ENCODE assay signal across 16 mouse cellular contexts in the genomic region with DNA sequence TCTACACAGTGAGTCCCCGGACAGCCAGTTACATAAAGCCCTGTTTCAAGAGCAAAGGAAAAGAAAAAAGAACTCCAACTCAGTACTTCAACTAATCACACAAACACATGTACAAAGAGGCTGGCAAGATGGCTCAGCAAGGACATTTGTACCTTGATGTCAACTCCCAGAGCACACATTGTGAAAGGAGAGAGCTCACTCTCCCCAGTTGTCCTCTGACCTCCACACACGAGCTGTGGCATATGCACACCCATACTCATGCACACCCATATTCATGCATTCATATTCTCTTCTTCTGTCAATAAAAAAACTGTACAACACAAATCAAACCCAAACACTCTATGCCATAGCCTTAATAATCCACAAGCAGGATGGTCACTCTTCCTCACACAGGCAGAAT. TPM values are rescaled to one million over a fixed set of nuclear protein-coding genes. Genes with fewer than 3 reads are reported as not detected.
A peak's percentile ranks its signal among the peaks of the same experiment; 100 is the strongest.
DNase-seq lines count a peak whose midpoint lies in the region; ATAC-seq and TF ChIP-seq lines count a peak whose summit lies in the region.
"Had no signal": no experiment of that assay in that cellular context is flagged by ENCODE, and none has a peak within 500 bp of the region (broad histone marks: within the 10 kb centered on the region; RNA-seq: fewer than 3 reads in every experiment).

No protein-coding gene starts in this region.

- H3K36me3 ChIP-seq in kidney, embryonic 15.5 days = peaks cover 6% of the 10 kb centered on the region; the same call in 1 of the 2 replicates
- H3K36me3 ChIP-seq in neural tube, embryonic 13.5 days = no peaks in the 10 kb centered on the region
- H3K36me3 ChIP-seq in liver, embryonic 15.5 days (replicated peaks) = peaks cover 6% of the 10 kb centered on the region; the same call in 1 of the 2 replicates
- no peaks in the 10 kb centered on the region for H3K36me3 ChIP-seq in stomach, postnatal 0 days (ENCODE audit: control insufficient read depth, insufficient read depth, low read length)
- no peaks in the 10 kb centered on the region for H3K36me3 ChIP-seq in forebrain, embryonic 11.5 days (ENCODE audit: control insufficient read depth, insufficient read depth, low read length)
- H3K36me3 ChIP-seq: hindbrain, embryonic 15.5 days; midbrain, embryonic 13.5 days had no signal

- DNase-seq in kidney, postnatal 25 days = no peak
- DNase-seq in neural tube, embryonic 10.5 days (ENCODE audit: extremely low spot score, low spot score) = no peak
- no peak for DNase-seq in stomach, postnatal 0 days (ENCODE audit: low spot score)
- DNase-seq in forebrain, embryonic 11.5 days (ENCODE audit: low spot score) = no peak
- no peak for DNase-seq in urinary bladder, postnatal 4 days (ENCODE audit: low spot score in 2 of 2)
- DNase-seq: adrenal gland, postnatal 25 days; cerebellum, adult 9-10 months; gastrocnemius, postnatal 36 days; layer of hippocampus, postnatal 36 days; right cerebral cortex, postnatal 4 days; thymus, postnatal 25 days had no signal

- H3K4me3 ChIP-seq in kidney, embryonic 15.5 days (replicated peaks) = no peak overlapping the region
- H3K4me3 ChIP-seq in neural tube, embryonic 13.5 days = no peak overlapping the region
- H3K4me3 ChIP-seq in liver, embryonic 15.5 days (replicated peaks) = no peak overlapping the region
- no peak overlapping the region for H3K4me3 ChIP-seq in stomach, postnatal 0 days (ENCODE audit: low read depth, low read length)
- no peak overlapping the region for H3K4me3 ChIP-seq in forebrain, embryonic 11.5 days (ENCODE audit: low read depth, low read length)
- H3K4me3 ChIP-seq: hindbrain, embryonic 15.5 days; midbrain, embryonic 13.5 days had no signal

- H3K4me1 ChIP-seq in kidney, embryonic 15.5 days = peaks cover 38% of the 10 kb centered on the region
- peaks cover 43% of the 10 kb centered on the region for H3K4me1 ChIP-seq in neural tube, embryonic 13.5 days (replicated peaks)
- H3K4me1 ChIP-seq in liver, embryonic 15.5 days (replicated peaks) = peaks cover 69% of the 10 kb centered on the region
- H3K4me1 ChIP-seq in stomach, postnatal 0 days (replicated peaks; ENCODE audit: control insufficient read depth, insufficient read depth) = peaks cover 6% of the 10 kb centered on the region; the same call in 1 of the 2 replicates
- H3K4me1 ChIP-seq in forebrain, embryonic 11.5 days (replicated peaks; ENCODE audit: control insufficient read depth, insufficient read depth, low read length) = peaks cover 5% of the 10 kb centered on the region; the same call in 1 of the 2 replicates

- WGBS in kidney, embryonic 15.5 days = 67% methylated on average over 2 of the region's 2 CpGs
- 76% methylated on average over 2 of the region's 2 CpGs for WGBS in neural tube, embryonic 13.5 days
- 56% methylated on average over 2 of the region's 2 CpGs for WGBS in liver, embryonic 15.5 days (ENCODE audit: insufficient replicate concordance)
- WGBS in stomach, postnatal 0 days = 57% methylated on average over 2 of the region's 2 CpGs
- WGBS in forebrain, embryonic 11.5 days = 86% methylated on average over 2 of the region's 2 CpGs

- H3K4me2 ChIP-seq in kidney, embryonic 15.5 days = no peak overlapping the region
- H3K4me2 ChIP-seq in neural tube, embryonic 13.5 days = no peak overlapping the region
- H3K4me2 ChIP-seq in liver, embryonic 15.5 days = no peak overlapping the region
- no peak overlapping the region for H3K4me2 ChIP-seq in stomach, postnatal 0 days (replicated peaks; ENCODE audit: low read depth)
- H3K4me2 ChIP-seq in forebrain, embryonic 11.5 days (ENCODE audit: low read depth, low read length, severe bottlenecking) = no peak overlapping the region
- H3K4me2 ChIP-seq: hindbrain, embryonic 15.5 days; midbrain, embryonic 13.5 days had no signal

- H3K9ac ChIP-seq in kidney, embryonic 15.5 days = no peak overlapping the region
- H3K9ac ChIP-seq in neural tube, embryonic 13.5 days = no peak overlapping the region
- no peak overlapping the region for H3K9ac ChIP-seq in liver, embryonic 15.5 days
- no peak overlapping the region for H3K9ac ChIP-seq in stomach, postnatal 0 days (ENCODE audit: low read length)
- H3K9ac ChIP-seq in forebrain, embryonic 11.5 days (ENCODE audit: low read length) = no peak overlapping the region
- H3K9ac ChIP-seq: hindbrain, embryonic 15.5 days; midbrain, embryonic 13.5 days had no signal

- 0 out of 2 replicates have a peak overlapping the region, but pooled peaks have one; percentile 45 for H3K27ac ChIP-seq in kidney, embryonic 15.5 days
- 0 out of 2 replicates have a peak overlapping the region, but pooled peaks have one; percentile 9 for H3K27ac ChIP-seq in neural tube, embryonic 13.5 days (replicated peaks)
- H3K27ac ChIP-seq in liver, embryonic 15.5 days (replicated peaks) = peak overlapping the region; percentile 39
- H3K27ac ChIP-seq in stomach, postnatal 0 days (replicated peaks) = peak overlapping the region; percentile 88
- H3K27ac ChIP-seq in forebrain, embryonic 11.5 days (ENCODE audit: low read depth, low read length) = no peak overlapping the region
- H3K27ac ChIP-seq: hindbrain, embryonic 15.5 days; midbrain, embryonic 13.5 days had no signal

- no peaks in the 10 kb centered on the region for H3K9me3 ChIP-seq in kidney, embryonic 15.5 days (replicated peaks)
- H3K9me3 ChIP-seq in neural tube, embryonic 13.5 days = no peaks in the 10 kb centered on the region
- H3K9me3 ChIP-seq in liver, embryonic 15.5 days (replicated peaks) = no peaks in the 10 kb centered on the region
- H3K9me3 ChIP-seq in stomach, postnatal 0 days (ENCODE audit: control insufficient read depth, low read length) = no peaks in the 10 kb centered on the region
- H3K9me3 ChIP-seq in forebrain, embryonic 11.5 days (ENCODE audit: control insufficient read depth, low read length) = no peaks in the 10 kb centered on the region
- H3K9me3 ChIP-seq: hindbrain, embryonic 15.5 days; midbrain, embryonic 13.5 days had no signal

- H3K27me3 ChIP-seq in kidney, embryonic 15.5 days = no peaks in the 10 kb centered on the region
- H3K27me3 ChIP-seq in neural tube, embryonic 13.5 days = no peaks in the 10 kb centered on the region
- H3K27me3 ChIP-seq in liver, embryonic 15.5 days = no peaks in the 10 kb centered on the region
- no peaks in the 10 kb centered on the region for H3K27me3 ChIP-seq in stomach, postnatal 0 days (ENCODE audit: control insufficient read depth, insufficient read depth, low read length)
- H3K27me3 ChIP-seq in forebrain, embryonic 11.5 days (ENCODE audit: control insufficient read depth, insufficient read depth, low read length) = no peaks in the 10 kb centered on the region
- H3K27me3 ChIP-seq: hindbrain, embryonic 15.5 days; midbrain, embryonic 13.5 days had no signal

- TF ChIP-seq EP300 in stomach, postnatal 0 days (optimal IDR thresholded peaks at IDR 0.05) = no peak

- no peak for TF ChIP-seq CTCF in stomach, postnatal 0 days (IDR thresholded peaks at IDR 0.05; ENCODE audit: low read depth)

- ATAC-seq in kidney, embryonic 15.5 days (replicated peaks; ENCODE audit: low FRiP score) = no peak
- ATAC-seq in neural tube, embryonic 13.5 days (ENCODE audit: low read depth) = no peak
- ATAC-seq in liver, embryonic 15.5 days (ENCODE audit: insufficient read depth) = peak; percentile 38; the same call in 1 of the 2 replicates
- peak; percentile 67 for ATAC-seq in stomach, postnatal 0 days (ENCODE audit: low FRiP score, low TSS enrichment)
- ATAC-seq in forebrain, embryonic 11.5 days (replicated peaks; ENCODE audit: low FRiP score) = no peak
- ATAC-seq: midbrain, embryonic 13.5 days had no signal

RNA-seq across cellular contexts. Expression of a gene that starts 21.2 kb away (rescaled TPM):
- 33.5 and 38.0 TPM in 2 replicates for polyA plus RNA-seq in kidney, embryonic 15.5 days (2015; fragmentation: Nextera tagmentation; extraction: Ambion mirVana)
- polyA plus RNA-seq in neural tube, embryonic 13.5 days (2015; fragmentation: Nextera tagmentation; extraction: Ambion mirVana) = 43.2 and 58.2 TPM in 2 replicates
- polyA plus RNA-seq in liver, embryonic 15.5 days (2015; fragmentation: Nextera tagmentation; extraction: Ambion mirVana) = 18.1 and 20.8 TPM in 2 replicates
- polyA plus RNA-seq in stomach, postnatal 0 days (2015; fragmentation: Nextera tagmentation; extraction: Ambion mirVana) = 35.0 and 35.8 TPM in 2 replicates
- polyA plus RNA-seq in forebrain, embryonic 11.5 days (2014; fragmentation: Nextera tagmentation; extraction: Ambion mirVana) = 94.4 and 95.0 TPM in 2 replicates

RNA-seq across cellular contexts. Expression of a gene that starts 41.9 kb away (rescaled TPM):
- polyA plus RNA-seq in kidney, embryonic 15.5 days (2015; fragmentation: Nextera tagmentation; extraction: Ambion mirVana) = 48.9 and 52.5 TPM in 2 replicates
- 48.7 and 50.1 TPM in 2 replicates for polyA plus RNA-seq in neural tube, embryonic 13.5 days (2015; fragmentation: Nextera tagmentation; extraction: Ambion mirVana)
- 20.8 and 21.2 TPM in 2 replicates for polyA plus RNA-seq in liver, embryonic 15.5 days (2015; fragmentation: Nextera tagmentation; extraction: Ambion mirVana)
- 29.6 and 32.0 TPM in 2 replicates for polyA plus RNA-seq in stomach, postnatal 0 days (2015; fragmentation: Nextera tagmentation; extraction: Ambion mirVana)
- 43.5 and 52.6 TPM in 2 replicates for polyA plus RNA-seq in forebrain, embryonic 11.5 days (2014; fragmentation: Nextera tagmentation; extraction: Ambion mirVana)

Comparison
In these comparisons a context has a peak if more than half of its experiments do, and no peak if none do; other contexts are left out.
1. ATAC-seq: peak in liver, embryonic 15.5 days (single experiment) and stomach, postnatal 0 days (single experiment); none in kidney, embryonic 15.5 days (single experiment), neural tube, embryonic 13.5 days (single experiment) and forebrain, embryonic 11.5 days (single experiment).